Mouse (Mus musculus) ovary, postnatal 14 days (tissue): Measurements from ENCODE around the gene Elf2.

Source experiments
- DNase-seq: peaks from one replicate; pipeline ENCODE4 v3.0.0; 2022; ENCODE audit warnings: low spot score

Gene Elf2

GRCm38 (mm10) chr3:51340552-51341267 is at the start of gene Elf2:
Gene Elf2, minus strand, starts transcription at chr3:51340663.
- DNase-seq = peak; percentile 73

- DNase-seq = no peak
These were observed 48.4 kb upstream of the Elf2 start for GRCm38 (mm10) chr3:51388904-51389303.

GRCm38 (mm10) chr3:51387868-51388381 is 47.5 kb upstream of the Elf2 start:
- DNase-seq = no peak

- DNase-seq = no peak
These were observed 46.6 kb upstream of the Elf2 start for GRCm38 (mm10) chr3:51387134-51387451.

DNA sequence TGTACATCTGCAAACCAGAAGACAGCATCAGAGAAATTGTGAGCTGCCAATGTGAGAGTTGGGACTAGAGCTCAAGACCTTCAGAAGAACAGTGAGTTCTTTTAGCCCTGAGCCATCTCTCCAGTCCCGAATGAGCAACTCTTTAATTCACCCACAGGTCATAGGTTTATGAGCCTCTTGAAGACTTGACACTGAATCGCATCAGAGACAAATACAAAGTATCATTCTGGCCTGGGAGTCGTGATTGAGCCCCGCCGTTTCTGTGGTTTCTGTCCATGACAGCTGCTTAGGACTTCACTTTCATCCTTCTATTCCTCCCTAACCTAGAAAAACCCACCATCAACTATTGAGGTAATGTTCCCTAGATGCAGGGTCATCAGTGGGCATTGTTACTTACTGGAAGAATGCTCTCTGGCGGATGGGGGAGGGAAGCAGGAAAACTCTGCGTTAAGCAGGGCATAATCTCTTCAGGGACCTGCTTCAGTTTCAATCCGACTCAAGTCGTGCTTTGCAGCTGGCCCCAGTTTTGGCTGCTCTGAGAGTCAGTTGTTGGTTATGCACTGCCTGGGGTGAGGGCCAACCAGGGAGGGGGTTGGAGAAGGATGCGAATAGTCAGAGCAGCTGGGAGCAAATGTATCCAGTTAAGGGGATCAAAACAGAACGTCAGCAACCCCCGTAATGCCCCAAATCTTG is 46.1 kb upstream of the Elf2 start:
- no peak for DNase-seq

DNA sequence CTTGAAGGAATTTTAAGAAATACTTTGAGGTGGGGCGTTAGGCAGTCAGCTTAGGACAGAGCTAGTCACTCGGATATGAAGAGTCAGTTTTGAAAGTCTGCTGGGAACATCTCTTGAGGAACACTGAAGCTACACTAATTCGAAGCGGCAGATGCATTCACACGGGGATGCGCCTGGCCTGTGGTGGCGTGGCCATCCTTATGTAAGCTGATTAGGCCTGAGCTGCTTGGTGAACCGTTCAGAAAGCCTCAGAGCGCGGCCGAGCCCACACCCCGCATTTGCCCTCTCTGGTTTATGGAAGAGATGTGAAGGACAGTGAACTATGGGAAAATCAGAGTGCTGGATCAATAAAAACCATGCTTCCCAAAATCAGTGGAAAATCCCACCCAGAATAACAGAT is 42.9 kb upstream of the Elf2 start:
- no peak for DNase-seq

DNA sequence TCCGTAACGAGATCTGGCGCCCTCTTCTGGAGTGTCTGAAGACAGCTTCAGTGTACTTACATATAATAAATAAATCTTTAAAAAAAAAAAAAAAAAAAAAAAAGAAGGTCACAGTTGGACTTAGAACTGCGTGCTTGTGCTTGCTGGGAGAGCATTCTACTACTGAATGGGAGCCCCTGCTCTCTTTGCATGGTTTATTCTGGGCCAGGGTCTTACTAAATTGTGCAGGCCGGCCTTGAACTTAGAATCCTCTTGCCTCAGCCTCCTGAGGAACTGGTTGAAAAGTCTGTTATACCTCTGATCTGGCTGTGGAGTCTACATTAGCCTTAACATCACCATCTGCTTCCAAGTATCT is 40.2 kb upstream of the Elf2 start:
- no peak for DNase-seq

DNA sequence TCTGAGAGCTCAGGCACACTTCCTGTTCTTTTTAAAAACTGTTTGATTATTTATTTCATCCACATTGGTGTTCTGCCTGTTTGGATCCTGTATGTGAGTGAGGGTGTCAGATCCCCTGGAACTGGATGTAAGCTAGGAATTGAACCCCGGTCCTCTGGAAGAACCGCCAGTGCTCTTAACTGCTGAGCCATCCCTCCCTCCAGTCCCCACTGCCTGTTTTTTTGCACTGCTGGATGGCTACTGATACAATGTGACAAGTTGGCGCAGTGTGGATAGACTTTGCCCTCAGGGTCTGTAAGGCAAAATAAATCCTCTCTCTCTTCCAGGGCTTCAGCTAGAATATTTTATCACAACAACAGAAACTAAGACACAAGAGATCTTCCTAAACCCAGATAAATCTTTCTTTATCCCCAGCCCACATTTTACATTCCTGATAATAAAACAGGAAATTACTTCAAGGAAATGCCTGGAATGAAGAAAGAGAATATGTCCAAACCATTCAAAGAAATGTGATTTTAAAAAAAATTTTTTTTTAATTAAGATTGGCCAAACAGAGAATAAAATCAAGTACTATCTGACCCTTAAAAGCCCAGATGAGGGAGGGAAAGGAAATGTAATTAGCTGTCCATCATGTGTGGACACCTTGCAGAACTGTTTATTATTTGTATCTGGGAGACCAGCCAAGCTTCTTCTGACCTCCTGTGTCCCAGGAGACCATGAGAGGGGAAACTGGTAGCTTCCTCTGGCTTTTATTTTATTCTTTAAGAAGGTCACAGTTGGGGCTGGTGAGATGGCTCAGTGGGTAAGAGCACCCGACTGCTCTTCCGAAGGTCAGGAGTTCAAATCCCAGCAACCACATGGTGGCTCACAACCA is 39.6 kb upstream of the Elf2 start:
- DNase-seq = no peak

GRCm38 (mm10) chr3:51378665-51378946 is 38.1 kb upstream of the Elf2 start:
- DNase-seq = no peak

DNA sequence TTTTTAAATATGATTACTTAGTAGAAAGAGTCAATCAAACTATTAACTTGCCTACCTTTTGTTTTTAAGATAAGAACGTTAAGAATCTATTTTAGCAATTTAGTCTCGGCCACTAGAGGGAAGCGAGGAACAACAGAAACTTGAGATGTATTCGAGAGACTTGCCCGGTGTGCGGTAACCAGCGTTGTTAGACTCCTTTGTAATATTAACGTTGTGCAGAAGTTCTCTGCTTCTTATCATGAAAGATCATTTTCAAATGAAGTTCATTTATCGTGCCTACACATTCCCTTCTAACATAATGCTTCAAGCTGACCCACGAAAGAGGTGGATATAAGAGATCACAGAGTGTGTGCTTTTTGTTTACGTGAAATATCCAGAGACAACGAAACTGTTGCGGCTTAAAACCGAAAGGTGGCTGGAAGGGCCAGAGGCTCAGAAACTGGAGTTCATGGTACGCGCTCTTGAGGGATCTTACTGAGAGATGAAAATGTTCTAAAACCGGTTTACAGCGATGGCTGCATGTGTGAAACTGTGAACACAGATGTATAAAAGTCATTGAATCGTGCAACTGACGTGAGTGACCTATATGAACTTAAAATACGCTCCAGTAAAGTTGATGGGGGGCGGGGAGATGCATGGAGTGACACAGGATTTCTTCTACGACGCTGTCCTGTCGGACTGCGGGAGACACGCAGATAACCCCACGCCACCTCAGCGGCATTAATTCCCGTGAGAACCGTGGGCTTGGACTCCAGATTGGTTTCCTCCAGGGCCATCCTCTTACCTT is 37.6 kb upstream of the Elf2 start:
- no peak for DNase-seq

GRCm38 (mm10) chr3:51375307-51376265 is 35.1 kb upstream of the Elf2 start:
- DNase-seq = peak; percentile 37

GRCm38 (mm10) chr3:51373544-51373943 is 33.1 kb upstream of the Elf2 start:
- DNase-seq = no peak

DNA sequence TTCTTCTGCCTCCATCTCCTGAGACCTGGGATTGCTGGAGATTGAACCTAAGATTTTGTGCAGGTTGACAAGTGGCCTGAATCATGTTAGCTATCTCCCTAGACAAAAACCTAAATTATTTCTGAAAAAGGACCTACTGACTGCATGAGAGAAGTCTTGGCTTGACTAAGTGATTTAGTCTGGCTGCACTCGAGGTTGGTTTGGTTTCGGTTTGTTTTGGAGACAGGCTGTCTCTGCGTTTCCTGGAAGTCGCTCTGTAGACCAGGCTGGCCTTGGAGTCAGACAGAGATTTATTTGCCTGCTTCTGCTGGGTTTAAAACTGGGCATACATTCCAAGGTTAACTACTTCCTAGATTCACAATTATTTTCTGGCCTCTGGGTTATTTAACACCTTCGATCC is 32.4 kb upstream of the Elf2 start:
- DNase-seq = no peak

DNA sequence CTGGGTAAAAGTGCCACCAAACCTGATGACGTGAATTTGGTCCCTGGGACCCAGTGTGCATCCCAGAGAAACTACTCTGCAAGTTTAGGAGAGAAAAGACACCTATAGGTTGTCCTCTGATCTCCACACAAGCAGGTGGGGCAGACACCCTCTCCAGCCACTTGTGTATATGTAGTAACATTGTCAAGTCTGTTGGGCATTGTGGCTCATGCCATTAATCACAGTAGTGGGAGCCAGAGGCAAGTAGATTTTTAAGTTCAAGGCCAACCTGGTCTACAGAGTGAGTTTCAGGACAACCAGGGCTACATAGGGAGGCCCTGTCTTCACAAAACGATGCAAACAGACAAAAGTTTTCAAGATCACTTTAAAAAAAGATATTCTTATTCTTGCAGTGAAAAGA is 31.4 kb upstream of the Elf2 start:
- DNase-seq = no peak

DNA sequence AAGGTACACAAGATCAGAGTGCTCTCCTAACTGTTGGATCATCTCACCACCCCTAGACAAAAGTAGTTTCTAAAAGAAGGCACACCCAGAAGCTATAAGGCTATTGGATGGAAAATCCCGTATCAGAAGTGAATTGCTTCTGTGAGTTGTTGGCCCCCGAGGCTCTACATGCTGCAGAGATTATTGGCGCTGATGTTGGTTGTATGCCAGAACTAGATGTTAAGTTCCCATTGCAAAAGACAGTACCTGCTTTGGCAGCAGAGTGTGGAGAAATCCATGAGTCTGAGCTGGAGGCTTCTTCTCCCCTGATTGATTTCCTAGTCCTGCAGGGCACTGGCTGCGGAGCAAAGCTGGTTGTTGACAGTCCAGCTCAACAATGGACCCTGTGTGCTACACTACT is 27.5 kb upstream of the Elf2 start:
- DNase-seq = no peak

- DNase-seq = no peak
These were observed 26.5 kb upstream of the Elf2 start for GRCm38 (mm10) chr3:51366926-51367325.

DNA sequence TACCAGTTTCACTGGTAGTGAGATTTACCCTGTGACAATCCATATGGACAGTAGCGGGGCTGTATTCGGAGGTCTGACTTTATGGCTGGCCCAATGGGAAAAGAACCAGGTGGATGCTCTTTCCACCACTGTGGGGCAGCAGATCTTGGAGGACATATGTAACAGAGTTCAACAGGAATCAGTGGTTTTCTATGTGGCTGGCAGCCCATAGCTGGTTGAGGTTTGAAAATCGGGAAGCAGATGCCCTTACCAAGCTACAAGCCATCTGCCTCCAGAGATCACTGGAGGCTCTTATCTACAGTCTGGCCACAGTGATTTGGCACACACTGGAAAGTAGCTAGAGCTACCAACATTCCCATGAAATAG is 25.0 kb upstream of the Elf2 start:
- DNase-seq = no peak

- DNase-seq = peak; percentile 66
These were observed 24.4 kb upstream of the Elf2 start for GRCm38 (mm10) chr3:51364703-51365516.

DNA sequence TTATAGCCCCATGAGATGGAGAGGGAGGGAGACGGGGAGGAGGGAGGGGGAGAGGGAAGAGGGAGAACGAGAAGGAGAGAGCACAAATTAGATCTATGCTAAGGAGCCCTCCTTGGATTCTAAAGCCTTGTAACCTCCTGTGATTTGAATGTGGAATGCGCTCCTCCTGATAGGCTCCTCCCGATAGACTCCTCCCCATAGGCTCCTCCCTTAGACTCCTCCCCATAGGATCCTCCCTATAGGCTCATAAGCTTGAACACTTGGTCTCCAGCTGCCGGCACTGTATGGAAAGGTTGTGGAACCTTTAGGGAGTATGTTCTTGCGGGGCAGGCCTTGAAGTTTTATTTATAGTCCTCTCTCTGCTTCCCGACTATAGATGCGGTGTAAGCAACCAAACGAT is 20.6 kb upstream of the Elf2 start:
- no peak for DNase-seq

GRCm38 (mm10) chr3:51359558-51360307 is 19.3 kb upstream of the Elf2 start:
- no peak for DNase-seq
